Mouse (Mus musculus): ENCODE measurements around the gene Trim67.

DNA sequence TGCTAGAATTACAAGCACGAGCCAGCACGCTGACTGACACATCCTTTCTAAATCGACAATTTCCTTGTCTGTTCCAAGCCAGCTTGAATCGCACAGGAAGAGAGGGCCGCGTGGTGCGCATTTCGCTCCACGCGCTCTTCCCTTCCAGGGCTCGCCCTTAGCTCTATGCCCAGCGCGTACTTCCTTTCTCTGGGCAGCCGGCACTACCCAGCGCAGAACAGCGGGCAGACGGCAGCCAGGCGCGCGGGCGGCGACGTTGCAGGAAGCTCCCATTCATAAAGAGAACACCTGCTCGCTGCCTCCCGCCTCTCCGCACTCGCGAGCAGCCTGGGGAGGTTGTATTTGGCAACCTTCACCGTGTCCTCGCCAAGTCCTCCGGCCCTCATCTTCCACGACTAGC is 706 bp upstream of the Trim67 start:
- TF ChIP-seq CTCF (IDR thresholded peaks at IDR 0.05; ENCODE audit: low read depth, low read length) (no peak), GATA2 (IDR thresholded peaks at IDR 0.05; ENCODE audit: borderline replicate concordance, low read depth, low read length) (no peak), GATA1 (IDR thresholded peaks at IDR 0.05; ENCODE audit: borderline replicate concordance, low read length) (no peak), TAL1 (conservative IDR thresholded peaks at IDR 0.05; ENCODE audit: low read depth, low read length) (no peak), POLR2AphosphoS5 (IDR thresholded peaks at IDR 0.05; ENCODE audit: insufficient replicate concordance, low read depth, low read length) (no peak)

All from G1E (cell line).